Mouse (Mus musculus) urinary bladder, postnatal 10 days (tissue): ENCODE measurements around the gene Gm10944.

Experiments used
- DNase-seq: peaks from one replicate; pipeline ENCODE4 v3.0.0; 2022; ENCODE audit warnings: low spot score

Gene Gm10944

DNA sequence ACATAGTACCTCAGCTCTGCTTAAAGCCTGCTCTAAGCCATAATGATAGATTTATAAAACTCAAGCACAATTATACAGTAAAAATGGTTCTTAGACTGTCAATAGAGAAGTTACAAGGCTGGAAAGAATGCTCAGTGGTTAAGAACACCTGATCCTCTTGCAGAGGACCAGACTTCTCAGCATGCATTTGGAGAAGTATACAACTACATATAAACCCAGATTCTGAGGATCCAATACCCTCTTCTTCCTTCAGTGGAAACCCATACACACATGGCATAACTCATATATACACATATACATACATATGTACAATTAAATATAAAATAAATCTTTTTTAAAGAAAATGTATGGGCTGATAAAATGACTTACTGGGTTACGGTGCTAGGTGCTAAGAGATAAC lies at the start of gene Gm10944:
Gm10944 (plus strand) TSS at position 301 of the 400 bp plus-strand sequence.
- DNase-seq: no peak

DNA sequence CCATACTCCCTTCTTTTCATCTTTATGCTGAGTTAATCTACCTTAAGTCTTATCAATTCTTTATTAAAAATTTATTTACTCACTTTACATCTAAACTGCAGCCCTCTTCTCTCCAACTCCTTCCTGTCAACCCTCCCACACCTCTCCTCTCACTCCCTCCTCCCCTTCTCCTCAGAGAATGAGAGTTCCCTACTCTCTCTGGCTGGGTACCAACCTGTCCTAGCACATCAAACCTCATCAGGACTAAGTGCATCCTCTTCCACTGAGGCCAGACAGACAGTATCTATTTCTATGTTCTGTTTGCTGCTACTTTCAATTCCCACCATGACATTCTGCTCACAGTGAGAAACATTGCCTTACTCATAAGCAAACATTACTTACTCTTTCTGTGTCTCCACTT lies 25.2 kb upstream of the Gm10944 start:
- DNase-seq: no peak

DNA sequence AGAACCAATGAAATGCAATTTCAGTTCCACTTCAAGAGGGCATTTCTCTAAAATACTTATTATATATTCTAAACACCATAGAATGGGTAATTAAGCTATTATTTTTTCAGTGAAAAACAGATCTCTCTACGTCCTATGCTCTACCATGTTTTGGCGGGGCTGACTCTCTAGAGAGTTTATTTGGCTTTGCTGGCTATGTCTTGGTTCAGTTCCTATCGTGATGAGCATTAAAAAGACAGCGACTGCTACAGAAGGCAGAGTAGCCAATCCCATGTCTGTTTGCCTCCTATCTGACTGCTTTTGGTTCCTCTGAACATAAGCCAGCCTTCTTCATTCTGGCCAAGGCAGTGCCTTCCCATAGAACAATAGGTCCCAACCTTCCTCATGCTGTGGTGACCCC lies 24.5 kb upstream of the Gm10944 start:
- DNase-seq: no peak

DNA sequence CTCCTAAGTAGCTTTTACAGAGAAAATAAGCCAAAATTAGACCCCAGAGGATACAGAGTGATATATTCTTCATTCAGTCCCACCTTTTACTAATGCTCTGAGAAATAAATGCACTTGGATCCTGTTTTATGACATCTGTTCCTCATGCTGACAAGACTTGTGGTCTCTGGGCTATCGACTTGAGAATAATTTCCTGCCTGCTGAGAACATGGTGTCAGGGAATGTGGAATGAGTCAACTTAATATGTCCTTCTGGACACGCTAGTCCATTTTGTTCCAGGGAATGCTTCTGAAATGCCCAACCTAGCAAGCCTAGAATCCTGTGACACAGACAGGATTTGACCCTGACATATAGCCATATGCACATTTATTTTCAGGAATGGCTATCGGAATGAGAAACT lies 22.0 kb upstream of the Gm10944 start:
- DNase-seq: no peak

DNA sequence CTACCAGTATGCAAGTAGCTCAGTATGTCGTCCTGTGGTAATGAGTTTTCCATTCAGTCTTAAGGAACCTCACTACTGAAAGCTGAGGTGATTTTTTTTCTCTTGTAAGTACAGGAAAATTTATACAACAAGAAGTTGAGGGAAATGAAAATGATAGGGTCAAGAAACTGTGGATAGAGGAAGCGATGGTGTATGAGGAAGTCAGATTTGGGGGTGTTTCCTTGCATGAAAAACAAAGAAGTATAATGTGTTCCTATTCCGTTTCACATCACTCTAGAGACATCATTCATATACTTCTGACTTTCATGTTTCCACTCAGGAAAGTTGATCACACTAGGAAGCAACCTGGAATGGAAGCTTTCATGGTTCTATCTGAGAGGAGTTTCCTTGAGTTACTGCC lies 21.2 kb upstream of the Gm10944 start:
- no peak for DNase-seq

DNA sequence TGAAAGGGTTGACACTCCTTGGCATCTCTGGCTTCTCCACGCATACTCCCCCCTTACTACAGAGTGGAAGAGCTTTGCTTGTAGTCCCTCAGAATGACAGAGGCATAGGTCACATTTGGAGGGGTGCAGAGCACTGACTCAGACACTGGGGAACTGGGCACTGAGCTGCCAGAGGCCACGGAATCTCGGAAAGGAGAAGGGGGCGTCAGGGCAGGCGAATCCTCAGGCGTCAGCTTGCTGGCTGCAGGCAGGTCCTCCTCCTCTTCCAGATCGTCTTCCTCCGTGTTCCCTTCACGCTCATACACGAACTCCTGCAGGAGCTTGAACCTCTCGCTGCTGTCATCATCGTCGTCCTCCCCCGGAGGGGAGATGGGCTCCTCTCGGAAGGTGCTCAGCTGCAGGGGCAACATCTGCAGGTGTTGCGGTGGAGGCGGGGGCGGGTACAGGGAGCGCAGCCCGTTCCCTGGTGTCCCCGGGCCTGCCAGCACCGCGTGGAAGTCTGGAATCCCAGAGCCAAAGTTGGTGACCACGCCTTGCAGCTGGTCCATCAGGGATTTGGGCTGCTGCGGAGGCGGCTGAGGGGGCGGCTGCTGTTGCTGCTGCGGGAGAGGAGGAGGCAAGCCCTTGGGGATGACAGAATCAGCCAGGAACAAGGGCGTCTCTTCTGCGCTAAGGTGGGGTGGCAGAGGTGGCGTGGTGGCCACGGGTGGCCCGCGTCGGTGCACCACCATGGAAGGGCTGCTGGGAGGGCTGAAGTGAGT lies 7.9 kb downstream of the Gm10944 start:
- no peak for DNase-seq

DNA sequence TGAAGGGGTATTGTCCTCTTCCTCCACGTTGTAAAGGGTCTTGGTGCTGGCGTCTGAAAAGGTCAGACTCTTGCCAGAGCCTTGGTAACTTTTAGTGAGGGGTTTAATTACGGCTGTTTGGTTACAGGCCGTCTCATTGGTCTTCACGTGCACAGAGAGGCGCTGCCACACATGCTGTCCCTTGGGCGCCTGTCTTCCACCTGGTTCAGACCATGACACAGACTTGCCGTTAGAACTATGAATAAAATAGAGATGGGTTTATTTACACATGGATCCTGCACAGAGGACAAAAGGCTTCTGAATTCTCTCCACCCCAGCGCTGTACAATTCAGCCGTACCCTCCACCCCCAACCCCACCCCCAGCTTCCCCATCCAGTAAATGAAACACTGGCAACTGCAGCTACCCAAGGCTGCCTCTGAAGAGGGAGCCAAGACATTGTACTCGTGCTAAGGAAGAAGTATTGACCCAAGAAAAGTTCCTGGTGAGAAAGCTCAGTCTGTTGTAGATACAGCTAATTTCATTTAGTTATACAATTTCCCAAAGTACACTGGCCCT lies 8.6 kb downstream of the Gm10944 start:
- DNase-seq: no peak

DNA sequence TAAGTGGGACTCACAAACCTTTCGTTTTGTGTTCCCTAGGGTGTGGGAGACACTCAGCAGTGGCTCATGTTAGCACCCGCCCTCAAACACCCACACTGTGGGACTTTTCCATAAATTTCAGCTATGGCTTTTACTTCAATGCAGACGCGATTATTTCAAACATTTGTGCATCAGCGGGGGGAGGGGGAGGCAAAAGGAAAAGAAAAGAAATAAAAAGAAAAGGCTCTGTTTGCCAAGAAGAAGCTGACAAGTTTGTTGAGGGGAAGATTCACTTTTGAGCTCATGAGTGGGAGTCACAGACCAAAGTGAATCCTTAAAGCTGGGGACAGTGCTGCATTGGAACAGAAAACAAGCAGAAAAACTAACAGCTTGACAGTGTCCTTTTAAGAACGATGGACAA lies 16.3 kb downstream of the Gm10944 start:
- DNase-seq: no peak

DNA sequence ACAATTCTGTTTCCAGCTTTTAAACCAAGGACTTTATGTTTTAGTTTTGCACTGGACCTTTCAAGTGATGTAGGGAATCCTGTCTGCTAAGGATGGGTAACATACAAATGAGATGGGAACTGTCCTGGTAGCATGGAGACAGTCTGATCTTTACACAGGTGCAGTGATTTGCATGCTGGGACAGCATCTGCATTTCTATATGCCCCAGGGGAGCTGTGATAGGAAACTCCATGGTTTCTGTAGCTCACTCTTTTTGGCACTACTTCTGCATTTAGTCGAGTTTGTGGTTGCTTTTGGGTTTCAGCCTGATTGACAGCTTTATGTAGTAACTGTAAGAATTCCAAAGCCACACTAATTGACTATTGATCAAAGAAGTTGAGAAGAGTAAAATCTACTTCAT lies 19.8 kb downstream of the Gm10944 start:
- DNase-seq: no peak

DNA sequence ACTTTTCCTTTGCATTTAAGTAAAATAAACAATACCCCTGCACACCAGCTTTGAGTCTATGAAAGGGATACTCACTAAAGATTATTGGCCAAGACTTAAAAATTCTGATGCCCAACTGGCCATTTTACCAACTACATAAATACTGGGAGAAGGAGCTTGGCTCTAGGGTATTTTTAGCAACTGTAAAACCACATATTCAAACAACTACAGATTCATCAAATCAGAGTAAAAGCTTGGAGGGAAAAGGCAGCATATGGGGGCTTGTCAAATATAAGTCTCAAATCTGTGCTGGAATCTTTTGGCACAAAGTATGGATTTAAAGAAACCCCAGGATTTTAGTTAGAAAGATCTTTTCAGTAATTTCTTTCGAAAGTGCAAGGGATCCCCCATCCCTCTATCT lies 20.2 kb downstream of the Gm10944 start:
- DNase-seq: no peak

DNA sequence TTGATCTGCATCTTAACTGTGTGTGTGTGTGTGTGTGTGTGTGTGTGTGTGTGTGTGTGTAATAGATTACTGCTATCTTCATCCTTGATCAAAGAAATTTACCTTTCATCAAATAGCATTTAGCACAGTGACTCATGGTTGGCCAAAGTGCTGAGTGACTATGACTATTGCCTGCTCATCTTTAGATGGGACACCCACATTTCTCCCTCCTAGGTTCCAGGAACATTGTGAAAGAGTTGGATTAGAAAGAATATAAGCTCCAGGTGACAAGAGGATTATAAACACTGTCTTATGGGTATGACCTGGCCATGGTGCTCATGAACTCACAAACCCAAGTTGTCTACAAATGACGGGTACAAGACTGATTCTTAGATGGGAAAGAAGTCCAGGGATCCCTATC lies 26.9 kb downstream of the Gm10944 start:
- no peak for DNase-seq

DNA sequence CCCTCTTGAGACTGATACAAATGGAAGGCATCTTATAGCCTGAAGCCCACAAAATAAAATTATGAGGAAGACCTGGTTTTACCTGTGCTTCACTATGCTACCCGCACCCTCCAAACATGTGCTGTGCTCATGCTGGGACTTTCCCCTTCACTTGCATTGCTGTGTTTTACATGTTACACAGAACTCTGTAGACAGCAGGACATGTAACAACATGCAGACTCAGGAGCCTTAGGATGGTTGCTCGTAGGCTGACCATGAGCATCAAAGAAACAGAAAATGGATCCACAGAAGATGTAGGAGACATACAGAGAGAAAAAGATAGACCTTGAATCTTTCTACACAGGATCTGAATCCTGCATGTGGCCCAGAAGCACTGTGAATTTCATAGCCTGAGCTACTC lies 29.2 kb downstream of the Gm10944 start:
- no peak for DNase-seq

DNA sequence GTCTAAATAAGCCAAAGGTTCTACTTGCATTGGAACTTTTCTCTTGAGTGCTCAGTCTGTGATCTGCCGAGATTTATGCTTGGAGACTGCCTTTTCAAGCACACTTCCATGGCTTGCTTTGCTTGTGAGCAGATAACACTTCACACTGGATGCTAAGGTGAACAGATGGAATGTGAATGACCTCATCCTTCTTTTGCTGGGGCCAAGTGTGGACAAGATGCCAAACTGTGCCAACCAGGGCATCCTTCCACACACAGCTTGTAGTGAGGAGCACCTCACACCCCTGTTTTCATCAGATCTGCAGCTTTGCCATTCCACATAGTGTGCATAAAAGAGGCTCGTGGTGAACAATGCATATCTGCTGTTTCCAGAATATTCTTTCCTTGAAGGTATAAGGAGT lies 29.7 kb downstream of the Gm10944 start:
- DNase-seq: no peak

DNA sequence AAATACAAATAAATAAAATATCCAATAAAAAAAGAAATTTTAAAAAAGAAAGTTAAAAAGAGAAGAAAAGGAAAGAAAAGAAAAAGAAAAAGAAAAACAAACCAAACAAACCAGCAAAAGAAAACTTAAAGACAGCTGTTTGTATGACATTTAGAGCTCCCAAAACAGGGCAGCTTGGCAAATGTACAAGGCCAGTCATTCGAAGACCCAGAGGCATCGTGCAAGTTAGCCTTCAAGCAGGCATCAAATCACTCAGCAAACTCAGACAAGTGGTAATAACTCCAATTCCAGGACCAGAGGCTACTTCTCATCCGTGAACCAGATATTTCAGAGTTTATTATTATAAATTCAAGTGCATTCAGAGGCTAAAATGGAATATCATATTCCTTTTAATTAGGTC lies 45.4 kb downstream of the Gm10944 start:
- no peak for DNase-seq
